Mouse (Mus musculus) midbrain, embryonic 10.5 days (tissue): ENCODE results near the gene Ppia. TPM values are rescaled to one million over a fixed set of nuclear protein-coding genes. Genes with fewer than 3 reads are reported as not detected.
"Not testable (repeated sequence)": the region's sequence is repeated elsewhere in the genome, so short reads cannot be mapped to it uniquely, and the experiment has no call there.

Source experiments
- DNase-seq: peaks from one replicate; pipeline ENCODE4 v3.0.0-alpha.2; 2017; ENCODE audit warnings: low spot score
- H3K27ac ChIP-seq: fragments of 300-500 bp; sonication (generic); replicated peaks from 2 replicates; pipeline ENCODE4 v1.5.1; 2016; ENCODE audit warnings: mild to moderate bottlenecking
- H3K27me3 ChIP-seq: fragments of 300-500 bp; sonication (generic); 2 replicates; pipeline ENCODE4 v1.6.1; 2016; ENCODE audit warnings: low read depth, mild to moderate bottlenecking; ENCODE audit not compliant: poor library complexity, severe bottlenecking
- H3K36me3 ChIP-seq: fragments of 300-500 bp; sonication (generic); 2 replicates; pipeline ENCODE4 v1.6.1; 2016; ENCODE audit warnings: mild to moderate bottlenecking, moderate library complexity
- H3K4me1 ChIP-seq: fragments of 300-500 bp; sonication (generic); 2 replicates; pipeline ENCODE4 v1.6.1; 2016
- H3K4me3 ChIP-seq: fragments of 300-500 bp; sonication (generic); 2 replicates; pipeline ENCODE4 v1.5.1; 2016; ENCODE audit warnings: mild to moderate bottlenecking, moderate library complexity
- H3K9me3 ChIP-seq: fragments of 300-500 bp; sonication (generic); replicated peaks from 2 replicates; pipeline ENCODE4 v1.6.1; 2016; ENCODE audit warnings: mild to moderate bottlenecking
- WGBS: fragments of 180-500 bp; shearing (Covaris S2); methylation state at CpG from one replicate; pipeline ENCODE4 v1.1.7; 2016; 5-methylcytosine and 5-hydroxymethylcytosine counted together
- microRNA-seq: library from miRNA; unstranded; fragments of <30 nt; microRNA quantifications from one replicate; pipeline ENCODE4, GENCODE M21; 2017
- polyA plus RNA-seq: library from polyadenylated mRNA; unstranded; fragments of >200 nt; fragmentation: Nextera tagmentation; extraction: Ambion mirVana; gene quantifications from 2 replicates; pipeline ENCODE4 v1.2.1, GENCODE M21; 2016

The Ppia gene
- polyA plus RNA-seq, 1 experiment from 2014 or later: 6,336 TPM

GRCm38 (mm10) chr11:6448155-6448554 is 32.9 kb downstream of the Ppia start:
- H3K9me3 ChIP-seq, H3K27me3 ChIP-seq, H3K27ac ChIP-seq, H3K4me3 ChIP-seq, H3K36me3 ChIP-seq, H3K4me1 ChIP-seq, DNase-seq: not testable (repeated sequence)
- 94% methylated on average over 5 of the region's 5 CpGs for WGBS

GRCm38 (mm10) chr11:6456083-6456482 is 40.8 kb downstream of the Ppia start:
- WGBS: 87% methylated on average over 6 of the region's 6 CpGs
- DNase-seq: no peak

GRCm38 (mm10) chr11:6463159-6463837 is 48.1 kb downstream of the Ppia start:
- DNase-seq: no peak
- no peak overlapping the region for H3K4me3 ChIP-seq
- H3K27me3 ChIP-seq: no peaks in the 10 kb centered on the region
- H3K4me1 ChIP-seq: 0 out of 2 replicates have a peak, but pooled peaks cover 2% of the 10 kb centered on the region
- H3K9me3 ChIP-seq: no peaks in the 10 kb centered on the region
- peaks cover 42% of the 10 kb centered on the region for H3K36me3 ChIP-seq
- WGBS: 90% methylated on average over 6 of the region's 6 CpGs
- no peak overlapping the region for H3K27ac ChIP-seq

More at GRCm38 (mm10) chr11:6456083-6456482, 40.8 kb downstream of the Ppia start:
- Histone ChIP-seq H3K36me3 (no peaks in the 10 kb centered on the region), H3K9me3 (no peaks in the 10 kb centered on the region), H3K4me1 (no peaks in the 10 kb centered on the region), H3K27ac (no peak overlapping the region), H3K27me3 (no peaks in the 10 kb centered on the region), H3K4me3 (no peak overlapping the region)

- H3K27me3 ChIP-seq: no peaks in the 10 kb centered on the region
- no peak overlapping the region for H3K27ac ChIP-seq
- H3K9me3 ChIP-seq: no peaks in the 10 kb centered on the region
- no peak overlapping the region for H3K4me3 ChIP-seq
- H3K36me3 ChIP-seq: peaks cover 54% of the 10 kb centered on the region
- DNase-seq: peak; percentile 56
- WGBS: 52% methylated on average over 4 of the region's 4 CpGs
- peaks cover 10% of the 10 kb centered on the region; the same call in 1 of the 2 replicates for H3K4me1 ChIP-seq
These were observed 49.9 kb downstream of the Ppia start for GRCm38 (mm10) chr11:6465122-6465521.

GRCm38 (mm10) chr11:6468541-6468940 is 53.3 kb downstream of the Ppia start:
- no peak overlapping the region for H3K27ac ChIP-seq
- 96% methylated on average over 2 of the region's 2 CpGs for WGBS
- no peaks in the 10 kb centered on the region for H3K9me3 ChIP-seq
- no peaks in the 10 kb centered on the region for H3K27me3 ChIP-seq
- no peak overlapping the region for H3K4me3 ChIP-seq
- H3K36me3 ChIP-seq: peaks cover 83% of the 10 kb centered on the region
- no peak for DNase-seq
- peaks cover 44% of the 10 kb centered on the region for H3K4me1 ChIP-seq

Small RNAs within 50 kb of the gene (microRNA-seq; reads per million reads assigned to microRNA genes)
- gene Mir7651: 2.1 reads per million

Other genes starting within 250 kb of the Ppia start
- gene A730071L15Rik, start 215.4 kb upstream of the Ppia start, polyA plus RNA-seq: 0.37 and 0.84 TPM in 2 replicates
- gene Nudcd3, start 215.0 kb upstream of the Ppia start, polyA plus RNA-seq: 52.0 and 53.7 TPM in 2 replicates
- not detected in 2 replicates for gene Npc1l1, start 185.3 kb upstream of the Ppia start, polyA plus RNA-seq
- 117 and 126 TPM in 2 replicates for gene Ddx56, start 147.7 kb upstream of the Ppia start, polyA plus RNA-seq
- 131 and 140 TPM in 2 replicates for gene Tmed4, start 140.6 kb upstream of the Ppia start, polyA plus RNA-seq
- gene Ogdh, start 123.8 kb upstream of the Ppia start, polyA plus RNA-seq: 107 and 111 TPM in 2 replicates
- 13.8 and 18.6 TPM in 2 replicates for gene Zmiz2, start 26.4 kb upstream of the Ppia start, polyA plus RNA-seq
- gene H2afv, start 29.0 kb downstream of the Ppia start, polyA plus RNA-seq: 961 and 1,033 TPM in 2 replicates
- gene Purb, start 60.5 kb downstream of the Ppia start, polyA plus RNA-seq: 15.1 and 15.5 TPM in 2 replicates
- gene Myo1g, start 105.5 kb downstream of the Ppia start, polyA plus RNA-seq: 0.86 and 0.87 TPM in 2 replicates
- 106 and 108 TPM in 2 replicates for gene Ccm2, start 131.4 kb downstream of the Ppia start, polyA plus RNA-seq
- gene Nacad, start 190.6 kb downstream of the Ppia start, polyA plus RNA-seq: 17.2 and 39.7 TPM in 2 replicates
- gene Tbrg4, start 210.6 kb downstream of the Ppia start, polyA plus RNA-seq: 61.7 and 70.5 TPM in 2 replicates
- not detected in 2 replicates for gene Wap, start 223.2 kb downstream of the Ppia start, polyA plus RNA-seq
- gene Ramp3, start 243.1 kb downstream of the Ppia start, polyA plus RNA-seq: 5.6 and 7.1 TPM in 2 replicates